Mouse (Mus musculus) neural tube, embryonic 15.5 days (tissue): ENCODE measurements at regions not wholly inside any gene's neighbourhood (a gene's known extent, or its start where the extent isn't known, plus 50 kb on each side); places are given as distances from the start of the nearest gene placed in this dataset.

ENCODE experiments used
- ATAC-seq: fragments of 200-750 bp; cut with Nextera tagmentation; 2 replicates; pipeline ENCODE4 v1.8.0; 2017; ENCODE audit warnings: mild to moderate bottlenecking, moderate TSS enrichment, moderate library complexity; ENCODE audit not compliant: low FRiP score
- H3K27ac ChIP-seq: fragments of 300-500 bp; sonication (generic); replicated peaks from 2 replicates; pipeline ENCODE4 v1.5.1; 2015; ENCODE audit warnings: mild to moderate bottlenecking, inconsistent platforms
- H3K27me3 ChIP-seq: fragments of 300-500 bp; sonication (generic); replicated peaks from 2 replicates; pipeline ENCODE4 v1.6.1; 2015; ENCODE audit warnings: inconsistent platforms
- H3K36me3 ChIP-seq: fragments of 300-500 bp; sonication (generic); 2 replicates; pipeline ENCODE4 v1.6.1; 2015; ENCODE audit warnings: inconsistent platforms
- H3K4me1 ChIP-seq: fragments of 300-500 bp; sonication (generic); 2 replicates; pipeline ENCODE4 v1.6.1; 2015; ENCODE audit warnings: inconsistent platforms
- H3K4me2 ChIP-seq: fragments of 300-500 bp; sonication (generic); 2 replicates; pipeline ENCODE4 v1.6.1; 2015; ENCODE audit warnings: inconsistent platforms, mild to moderate bottlenecking, moderate library complexity
- H3K4me3 ChIP-seq: fragments of 300-500 bp; sonication (generic); replicated peaks from 2 replicates; pipeline ENCODE4 v1.5.1; 2015; ENCODE audit warnings: mild to moderate bottlenecking, inconsistent platforms
- H3K9ac ChIP-seq: fragments of 300-500 bp; sonication (generic); replicated peaks from 2 replicates; pipeline ENCODE4 v1.6.1; 2015; ENCODE audit warnings: mild to moderate bottlenecking, inconsistent platforms
- H3K9me3 ChIP-seq: fragments of 300-500 bp; sonication (generic); replicated peaks from 2 replicates; pipeline ENCODE4 v1.6.1; 2016; ENCODE audit warnings: inconsistent platforms
- WGBS: fragments of 180-500 bp; shearing (Covaris S2); methylation state at CpG from one replicate; pipeline ENCODE4 v1.1.7; 2015; ENCODE audit warnings: mixed read lengths; 5-methylcytosine and 5-hydroxymethylcytosine counted together

GRCm38 (mm10) chr6:93422906-93423305 lies 479.6 kb upstream of the Adamts9 start:
- Histone ChIP-seq H3K9me3 (no peaks in the 10 kb centered on the region), H3K27me3 (no peaks in the 10 kb centered on the region), H3K4me3 (no peak overlapping the region), H3K4me2 (no peak overlapping the region), H3K9ac (no peak overlapping the region), H3K27ac (no peak overlapping the region), H3K4me1 (no peaks in the 10 kb centered on the region), H3K36me3 (no peaks in the 10 kb centered on the region)
- 87% methylated on average over 3 of the region's 3 CpGs for WGBS
- no peak for ATAC-seq

DNA sequence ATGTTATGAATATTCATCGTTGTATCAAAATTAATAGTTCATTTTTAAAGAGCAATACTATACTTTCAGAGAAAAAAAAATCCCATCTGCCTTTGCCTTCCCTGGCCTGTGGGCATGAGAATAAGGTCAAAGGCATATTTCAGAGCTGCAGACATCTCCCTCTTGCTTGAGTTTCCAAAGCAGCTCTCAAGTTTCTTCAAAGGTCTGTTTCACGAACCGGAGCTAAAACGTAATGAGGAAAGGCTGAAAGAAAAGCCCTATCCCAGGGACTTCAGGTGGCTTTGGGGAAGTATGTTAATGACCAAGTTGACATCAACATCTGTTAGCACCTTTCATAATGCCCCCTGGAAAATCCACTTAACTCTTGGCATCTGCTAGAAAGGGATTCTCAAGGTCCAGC lies 479.0 kb upstream of the Adamts9 start:
- Histone ChIP-seq H3K9me3 (no peaks in the 10 kb centered on the region), H3K27ac (no peak overlapping the region), H3K4me2 (no peak overlapping the region), H3K4me3 (no peak overlapping the region), H3K4me1 (no peaks in the 10 kb centered on the region), H3K27me3 (no peaks in the 10 kb centered on the region), H3K9ac (no peak overlapping the region), H3K36me3 (no peaks in the 10 kb centered on the region)
- ATAC-seq, result no peak
- WGBS, result 78% methylated on average over 4 of the region's 4 CpGs

DNA sequence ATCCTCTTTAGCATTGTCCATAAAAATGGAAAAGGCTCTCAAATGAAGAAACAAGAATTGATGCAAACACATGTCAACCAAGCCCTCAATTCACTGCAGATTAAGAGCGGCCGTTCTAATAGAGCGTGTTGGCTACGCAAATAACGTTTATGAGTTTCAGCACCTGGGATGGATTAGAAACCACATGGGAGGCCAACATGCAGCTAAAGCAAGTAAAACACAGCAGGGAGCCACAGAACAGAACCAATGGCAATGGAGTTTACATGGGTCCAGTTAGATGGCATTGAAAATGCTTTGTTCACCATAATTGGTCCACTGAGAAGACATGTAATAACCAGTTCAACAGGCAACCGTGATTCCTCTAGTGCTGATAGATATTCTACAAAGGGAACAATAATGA lies 474.3 kb upstream of the Adamts9 start:
- Histone ChIP-seq H3K4me3 (no peak overlapping the region), H3K27ac (no peak overlapping the region), H3K9ac (no peak overlapping the region), H3K27me3 (no peaks in the 10 kb centered on the region), H3K9me3 (no peaks in the 10 kb centered on the region), H3K36me3 (no peaks in the 10 kb centered on the region), H3K4me1 (no peaks in the 10 kb centered on the region), H3K4me2 (no peak overlapping the region)
- WGBS, result 83% methylated on average over 6 of the region's 6 CpGs
- no peak for ATAC-seq

GRCm38 (mm10) chr6:93416006-93416405 lies 472.7 kb upstream of the Adamts9 start:
- Histone ChIP-seq H3K9ac (no peak overlapping the region), H3K27ac (no peak overlapping the region), H3K36me3 (no peaks in the 10 kb centered on the region), H3K4me2 (no peak overlapping the region), H3K4me1 (no peaks in the 10 kb centered on the region), H3K4me3 (no peak overlapping the region), H3K9me3 (no peaks in the 10 kb centered on the region), H3K27me3 (no peaks in the 10 kb centered on the region)
- WGBS, result 43% methylated on average over 1 of the region's 1 CpGs
- no peak for ATAC-seq

- no peak overlapping the region for H3K9ac ChIP-seq
These were observed 467.8 kb upstream of the Adamts9 start for GRCm38 (mm10) chr6:93411077-93411452.

GRCm38 (mm10) chr6:93410416-93411076 lies 467.3 kb upstream of the Adamts9 start:
- H3K4me1 ChIP-seq, result 0 out of 2 replicates have a peak, but pooled peaks cover 4% of the 10 kb centered on the region
- H3K9ac ChIP-seq, result no peak overlapping the region
- no peaks in the 10 kb centered on the region for H3K9me3 ChIP-seq
- 25% methylated on average over 5 of the region's 5 CpGs for WGBS
- H3K27ac ChIP-seq, result no peak overlapping the region
- no peak overlapping the region for H3K4me2 ChIP-seq
- no peaks in the 10 kb centered on the region for H3K36me3 ChIP-seq
- H3K27me3 ChIP-seq, result no peaks in the 10 kb centered on the region
- H3K4me3 ChIP-seq, result no peak overlapping the region
- ATAC-seq, result no peak

More at GRCm38 (mm10) chr6:93411077-93411452, 467.8 kb upstream of the Adamts9 start:
- H3K27me3 ChIP-seq, result no peaks in the 10 kb centered on the region
- H3K4me3 ChIP-seq, result no peak overlapping the region
- H3K36me3 ChIP-seq, result no peaks in the 10 kb centered on the region
- no peaks in the 10 kb centered on the region for H3K9me3 ChIP-seq
- 0 out of 2 replicates have a peak, but pooled peaks cover 4% of the 10 kb centered on the region for H3K4me1 ChIP-seq
- ATAC-seq, result no peak
- WGBS, result 39% methylated on average over 3 of the region's 3 CpGs
- H3K4me2 ChIP-seq, result no peak overlapping the region
- H3K27ac ChIP-seq, result no peak overlapping the region

DNA sequence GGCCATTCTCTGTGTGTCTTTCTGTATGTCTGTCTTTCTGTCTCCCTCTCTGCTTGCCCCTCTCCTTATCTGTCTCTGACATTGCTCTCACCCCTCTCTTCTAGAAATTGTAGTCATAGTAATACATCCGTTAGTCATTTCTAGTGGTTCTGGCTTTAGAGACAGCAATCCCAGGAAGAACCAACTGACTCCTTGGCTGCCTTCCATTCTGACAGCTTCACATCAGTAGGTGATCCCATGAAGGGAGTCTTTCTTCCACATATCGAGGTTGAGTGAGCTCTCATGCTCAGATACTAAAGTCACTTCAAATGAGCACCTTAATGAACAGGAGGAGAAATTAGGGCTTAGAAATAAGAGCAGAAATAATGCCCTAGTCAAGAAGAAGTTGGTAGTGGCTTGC lies 455.3 kb upstream of the Adamts9 start:
- no peaks in the 10 kb centered on the region for H3K9me3 ChIP-seq
- no peak for ATAC-seq
- H3K36me3 ChIP-seq, result no peaks in the 10 kb centered on the region
- H3K4me2 ChIP-seq, result no peak overlapping the region
- H3K27me3 ChIP-seq, result no peaks in the 10 kb centered on the region
- no peak overlapping the region for H3K4me3 ChIP-seq
- WGBS, result 77% methylated on average over 2 of the region's 2 CpGs
- no peak overlapping the region for H3K9ac ChIP-seq
- no peak overlapping the region for H3K27ac ChIP-seq
- H3K4me1 ChIP-seq, result peaks cover 14% of the 10 kb centered on the region

GRCm38 (mm10) chr6:93397074-93397473 lies 453.8 kb upstream of the Adamts9 start:
- no peak overlapping the region for H3K9ac ChIP-seq
- WGBS, result 28% methylated on average over 5 of the region's 5 CpGs
- no peak for ATAC-seq

DNA sequence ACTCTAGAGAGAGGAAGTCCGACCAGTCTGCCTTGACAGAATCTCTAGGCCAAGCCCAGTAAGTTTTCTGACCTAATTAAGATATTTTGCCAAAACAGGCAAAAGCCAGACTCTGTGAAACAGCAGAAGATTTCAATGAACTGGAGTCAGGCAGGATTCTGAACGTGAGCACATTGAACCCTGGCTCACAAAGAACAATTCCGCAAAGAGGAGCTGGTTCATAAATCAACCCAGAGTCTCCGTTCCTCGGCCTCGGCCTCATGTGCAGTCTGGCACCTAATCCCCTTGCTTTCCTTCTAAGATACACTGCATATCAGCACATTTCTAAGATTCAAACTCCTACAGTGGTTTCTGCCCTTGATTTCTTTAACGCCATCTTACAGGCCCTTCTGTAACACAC lies 452.7 kb upstream of the Adamts9 start:
- H3K4me3 ChIP-seq, result no peak overlapping the region
- no peak overlapping the region for H3K27ac ChIP-seq
- WGBS, result 22% methylated on average over 7 of the region's 7 CpGs
- H3K9me3 ChIP-seq, result no peaks in the 10 kb centered on the region
- no peak for ATAC-seq
- H3K36me3 ChIP-seq, result no peaks in the 10 kb centered on the region
- no peak overlapping the region for H3K4me2 ChIP-seq
- H3K9ac ChIP-seq, result no peak overlapping the region
- H3K27me3 ChIP-seq, result no peaks in the 10 kb centered on the region
- peaks cover 14% of the 10 kb centered on the region for H3K4me1 ChIP-seq

More at GRCm38 (mm10) chr6:93397074-93397473, 453.8 kb upstream of the Adamts9 start:
- peaks cover 14% of the 10 kb centered on the region for H3K4me1 ChIP-seq
- no peaks in the 10 kb centered on the region for H3K36me3 ChIP-seq
- H3K4me2 ChIP-seq, result no peak overlapping the region
- 0 out of 2 replicates have a peak overlapping the region, but pooled peaks have one; percentile 37 for H3K27ac ChIP-seq
- no peaks in the 10 kb centered on the region for H3K9me3 ChIP-seq
- no peaks in the 10 kb centered on the region for H3K27me3 ChIP-seq
- H3K4me3 ChIP-seq, result no peak overlapping the region

GRCm38 (mm10) chr6:93395296-93395695 lies 452.0 kb upstream of the Adamts9 start:
- Histone ChIP-seq H3K27me3 (no peaks in the 10 kb centered on the region), H3K36me3 (no peaks in the 10 kb centered on the region), H3K9ac (no peak overlapping the region), H3K4me2 (no peak overlapping the region), H3K4me1 (peaks cover 14% of the 10 kb centered on the region), H3K4me3 (no peak overlapping the region), H3K27ac (no peak overlapping the region), H3K9me3 (no peaks in the 10 kb centered on the region)
- WGBS, result 20% methylated on average over 6 of the region's 6 CpGs
- no peak for ATAC-seq

- H3K4me3 ChIP-seq, result no peak overlapping the region
- H3K4me2 ChIP-seq, result no peak overlapping the region
- no peaks in the 10 kb centered on the region for H3K36me3 ChIP-seq
- no peak overlapping the region for H3K9ac ChIP-seq
- 85% methylated on average over 5 of the region's 5 CpGs for WGBS
- H3K4me1 ChIP-seq, result peaks cover 14% of the 10 kb centered on the region
- H3K27me3 ChIP-seq, result no peaks in the 10 kb centered on the region
- no peak for ATAC-seq
- no peak overlapping the region for H3K27ac ChIP-seq
- no peaks in the 10 kb centered on the region for H3K9me3 ChIP-seq
These were observed 450.3 kb upstream of the Adamts9 start for GRCm38 (mm10) chr6:93393551-93393950.

DNA sequence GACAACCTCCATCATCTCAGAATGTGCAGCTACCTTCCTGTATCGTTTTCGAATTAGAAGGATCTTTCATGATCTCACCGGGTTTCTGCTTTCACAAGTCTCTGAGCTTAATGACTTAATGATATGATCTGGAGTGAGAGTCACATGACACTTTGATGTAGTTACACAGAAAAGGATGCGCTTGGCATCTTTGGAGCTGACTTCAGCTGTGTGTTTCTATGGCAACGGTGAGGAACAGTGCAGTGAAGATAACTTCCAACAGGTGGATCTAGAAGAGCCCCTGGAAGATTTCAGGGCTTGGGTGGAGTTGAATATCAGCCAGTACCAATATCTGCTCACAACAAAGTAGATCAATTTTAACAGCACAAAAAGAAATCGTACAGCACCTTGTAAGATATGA lies 449.1 kb upstream of the Adamts9 start:
- Histone ChIP-seq H3K9me3 (no peaks in the 10 kb centered on the region), H3K27ac (no peak overlapping the region), H3K27me3 (no peaks in the 10 kb centered on the region), H3K4me2 (no peak overlapping the region), H3K9ac (no peak overlapping the region), H3K4me3 (no peak overlapping the region), H3K36me3 (no peaks in the 10 kb centered on the region), H3K4me1 (peaks cover 14% of the 10 kb centered on the region)
- no peak for ATAC-seq
- 83% methylated on average over 6 of the region's 6 CpGs for WGBS
